Mouse (Mus musculus) hindbrain, embryonic 11.5 days (tissue): ENCODE measurements around the gene Atp10a. TPM values are rescaled to one million over a fixed set of nuclear protein-coding genes. Genes with fewer than 3 reads are reported as not detected.

Experiments used
- ATAC-seq: fragments of 200-750 bp; cut with Nextera tagmentation; 2 replicates; pipeline ENCODE4 v1.8.0; 2017; ENCODE audit warnings: mild to moderate bottlenecking, moderate TSS enrichment, moderate library complexity; ENCODE audit not compliant: low FRiP score
- DNase-seq: peaks from one replicate; pipeline ENCODE4 v3.0.0-alpha.2; 2015; ENCODE audit warnings: low spot score
- H3K27ac ChIP-seq: fragments of 300-500 bp; sonication (generic); 2 replicates; pipeline ENCODE4 v1.5.1; 2014; ENCODE audit warnings: mild to moderate bottlenecking, low read depth, low read length
- H3K27me3 ChIP-seq: fragments of 300-500 bp; sonication (generic); 2 replicates; pipeline ENCODE4 v1.6.1; 2014; ENCODE audit warnings: mild to moderate bottlenecking, low read length, moderate library complexity, mixed read lengths; ENCODE audit not compliant: control insufficient read depth, insufficient read depth
- H3K36me3 ChIP-seq: fragments of 300-500 bp; sonication (generic); 2 replicates; pipeline ENCODE4 v1.6.1; 2014; ENCODE audit warnings: mild to moderate bottlenecking, low read length, moderate library complexity, mixed read lengths; ENCODE audit not compliant: control insufficient read depth, insufficient read depth
- H3K4me1 ChIP-seq: fragments of 300-500 bp; sonication (generic); replicated peaks from 2 replicates; pipeline ENCODE4 v1.6.1; 2014; ENCODE audit warnings: low read length, mixed read lengths; ENCODE audit not compliant: control insufficient read depth, insufficient read depth
- H3K4me2 ChIP-seq: fragments of 300-500 bp; sonication (generic); replicated peaks from 2 replicates; pipeline ENCODE4 v1.6.1; 2014; ENCODE audit warnings: mild to moderate bottlenecking, low read depth, low read length
- H3K4me3 ChIP-seq: fragments of 300-500 bp; sonication (generic); 2 replicates; pipeline ENCODE4 v1.5.1; 2014; ENCODE audit warnings: low read depth, low read length
- H3K9ac ChIP-seq: fragments of 300-500 bp; sonication (generic); 2 replicates; pipeline ENCODE4 v1.6.1; 2014; ENCODE audit warnings: low read depth, low read length
- H3K9me3 ChIP-seq: fragments of 300-500 bp; sonication (generic); 2 replicates; pipeline ENCODE4 v1.6.1; 2016; ENCODE audit warnings: low read length; ENCODE audit not compliant: control insufficient read depth
- WGBS: fragments of 180-500 bp; shearing (Covaris S2); extraction: QIAGEN DNeasy Blood & Tissue Kit; methylation state at CpG from one replicate; pipeline ENCODE4 v1.1.7; 2014; 5-methylcytosine and 5-hydroxymethylcytosine counted together
- polyA plus RNA-seq: library from polyadenylated mRNA; unstranded; fragments of >200 nt; fragmentation: Nextera tagmentation; extraction: Ambion mirVana; gene quantifications from 2 replicates; pipeline ENCODE4 v1.2.1, GENCODE M21; 2014

Atp10a gene
- 2.1 and 2.4 TPM in 2 replicates for polyA plus RNA-seq

- no peak within 1 kb of the TSS for H3K27ac ChIP-seq
- no peak within 1 kb of the TSS for H3K9ac ChIP-seq
- H3K36me3 ChIP-seq: no peaks in the 10 kb centered on the region
- no peaks in the 10 kb centered on the region for H3K4me1 ChIP-seq
- no peaks in the 10 kb centered on the region for H3K27me3 ChIP-seq
- ATAC-seq: no peak
- no peak within 1 kb of the TSS for H3K4me3 ChIP-seq
- no peaks in the 10 kb centered on the region for H3K9me3 ChIP-seq
- 86% methylated on average over 6 of the region's 6 CpGs for WGBS
- DNase-seq: no peak
- H3K4me2 ChIP-seq: no peak within 1 kb of the TSS
These were observed at the start of gene Atp10a for GRCm38 (mm10) chr7:58655866-58656265. Gene Atp10a (plus strand): TSS chr7:58656166.

- Histone ChIP-seq H3K36me3 (no peaks in the 10 kb centered on the region), H3K27ac (no peak overlapping the region), H3K4me3 (no peak overlapping the region), H3K27me3 (no peaks in the 10 kb centered on the region), H3K9ac (no peak overlapping the region), H3K9me3 (no peaks in the 10 kb centered on the region), H3K4me2 (no peak overlapping the region), H3K4me1 (no peaks in the 10 kb centered on the region)
- ATAC-seq (no peak), DNase-seq (no peak)
- WGBS: 44% methylated on average over 1 of the region's 1 CpGs
These were observed 37.9 kb upstream of the Atp10a start for GRCm38 (mm10) chr7:58618048-58618447.

- Histone ChIP-seq H3K4me1 (no peaks in the 10 kb centered on the region), H3K9me3 (no peaks in the 10 kb centered on the region), H3K4me3 (no peak overlapping the region), H3K27ac (no peak overlapping the region), H3K9ac (no peak overlapping the region), H3K36me3 (no peaks in the 10 kb centered on the region), H3K4me2 (no peak overlapping the region), H3K27me3 (no peaks in the 10 kb centered on the region)
- DNase-seq (no peak), ATAC-seq (no peak)
- 82% methylated on average over 9 of the region's 9 CpGs for WGBS
These were observed 29.4 kb upstream of the Atp10a start for GRCm38 (mm10) chr7:58626305-58627155.

- H3K4me1 ChIP-seq: no peaks in the 10 kb centered on the region
These were observed 28.6 kb upstream of the Atp10a start for GRCm38 (mm10) chr7:58627381-58627780.

GRCm38 (mm10) chr7:58629233-58629632 is 26.7 kb upstream of the Atp10a start:
- ATAC-seq (no peak), DNase-seq (no peak)
- no peaks in the 10 kb centered on the region for H3K36me3 ChIP-seq
- H3K9me3 ChIP-seq: no peaks in the 10 kb centered on the region
- no peaks in the 10 kb centered on the region for H3K4me1 ChIP-seq
- no peak overlapping the region for H3K9ac ChIP-seq
- H3K27ac ChIP-seq: no peak overlapping the region
- H3K4me2 ChIP-seq: no peak overlapping the region
- no peaks in the 10 kb centered on the region for H3K27me3 ChIP-seq
- WGBS: 87% methylated on average over 2 of the region's 2 CpGs
- no peak overlapping the region for H3K4me3 ChIP-seq

More at GRCm38 (mm10) chr7:58627381-58627780, 28.6 kb upstream of the Atp10a start:
- DNase-seq (no peak), ATAC-seq (no peak)
- no peak overlapping the region for H3K4me3 ChIP-seq
- no peak overlapping the region for H3K27ac ChIP-seq
- no peak overlapping the region for H3K4me2 ChIP-seq
- no peaks in the 10 kb centered on the region for H3K36me3 ChIP-seq
- H3K9ac ChIP-seq: no peak overlapping the region
- no peaks in the 10 kb centered on the region for H3K9me3 ChIP-seq
- WGBS: 93% methylated on average over 1 of the region's 1 CpGs
- H3K27me3 ChIP-seq: no peaks in the 10 kb centered on the region

- ATAC-seq (no peak), DNase-seq (no peak)
- Histone ChIP-seq H3K4me1 (no peaks in the 10 kb centered on the region), H3K9ac (no peak overlapping the region), H3K9me3 (no peaks in the 10 kb centered on the region), H3K4me3 (no peak overlapping the region), H3K36me3 (no peaks in the 10 kb centered on the region), H3K27ac (no peak overlapping the region), H3K4me2 (no peak overlapping the region), H3K27me3 (no peaks in the 10 kb centered on the region)
- WGBS: 87% methylated on average over 1 of the region's 1 CpGs
These were observed 22.3 kb upstream of the Atp10a start for GRCm38 (mm10) chr7:58633683-58634082.

- no peak for ATAC-seq
- WGBS: 97% methylated on average over 2 of the region's 2 CpGs
- no peaks in the 10 kb centered on the region for H3K9me3 ChIP-seq
These were observed 16.3 kb upstream of the Atp10a start for GRCm38 (mm10) chr7:58639676-58640075.

GRCm38 (mm10) chr7:58640456-58640855 is 15.5 kb upstream of the Atp10a start:
- Histone ChIP-seq H3K9me3 (no peaks in the 10 kb centered on the region), H3K4me3 (no peak overlapping the region), H3K9ac (no peak overlapping the region), H3K27ac (no peak overlapping the region), H3K4me2 (no peak overlapping the region), H3K27me3 (no peaks in the 10 kb centered on the region), H3K36me3 (no peaks in the 10 kb centered on the region), H3K4me1 (no peaks in the 10 kb centered on the region)
- 80% methylated on average over 4 of the region's 4 CpGs for WGBS
- ATAC-seq (no peak), DNase-seq (no peak)

More at GRCm38 (mm10) chr7:58639676-58640075, 16.3 kb upstream of the Atp10a start:
- H3K4me2 ChIP-seq: no peak overlapping the region
- H3K36me3 ChIP-seq: no peaks in the 10 kb centered on the region
- no peak for DNase-seq
- H3K4me3 ChIP-seq: no peak overlapping the region
- no peaks in the 10 kb centered on the region for H3K4me1 ChIP-seq
- no peak overlapping the region for H3K9ac ChIP-seq
- H3K27me3 ChIP-seq: no peaks in the 10 kb centered on the region
- H3K27ac ChIP-seq: no peak overlapping the region

- WGBS: 86% methylated on average over 3 of the region's 3 CpGs
- H3K9me3 ChIP-seq: no peaks in the 10 kb centered on the region
- H3K36me3 ChIP-seq: no peaks in the 10 kb centered on the region
- H3K27me3 ChIP-seq: no peaks in the 10 kb centered on the region
- H3K4me2 ChIP-seq: no peak overlapping the region
- ATAC-seq (no peak), DNase-seq (no peak)
- no peak overlapping the region for H3K27ac ChIP-seq
- no peaks in the 10 kb centered on the region for H3K4me1 ChIP-seq
- H3K9ac ChIP-seq: no peak overlapping the region
- H3K4me3 ChIP-seq: no peak overlapping the region
These were observed 14.1 kb upstream of the Atp10a start for GRCm38 (mm10) chr7:58641916-58642315.
